Mouse (Mus musculus) hindbrain, embryonic 11.5 days (tissue): ENCODE data around the gene Zfp277. TPM values are rescaled to one million over a fixed set of nuclear protein-coding genes. Genes with fewer than 3 reads are reported as not detected.

Source experiments
- ATAC-seq: fragments of 200-750 bp; cut with Nextera tagmentation; 2 replicates; pipeline ENCODE4 v1.8.0; 2017; ENCODE audit warnings: mild to moderate bottlenecking, moderate TSS enrichment, moderate library complexity; ENCODE audit not compliant: low FRiP score
- DNase-seq: peaks from one replicate; pipeline ENCODE4 v3.0.0-alpha.2; 2015; ENCODE audit warnings: low spot score
- H3K27ac ChIP-seq: fragments of 300-500 bp; sonication (generic); 2 replicates; pipeline ENCODE4 v1.5.1; 2014; ENCODE audit warnings: mild to moderate bottlenecking, low read depth, low read length
- H3K27me3 ChIP-seq: fragments of 300-500 bp; sonication (generic); 2 replicates; pipeline ENCODE4 v1.6.1; 2014; ENCODE audit warnings: mild to moderate bottlenecking, low read length, moderate library complexity, mixed read lengths; ENCODE audit not compliant: control insufficient read depth, insufficient read depth
- H3K36me3 ChIP-seq: fragments of 300-500 bp; sonication (generic); 2 replicates; pipeline ENCODE4 v1.6.1; 2014; ENCODE audit warnings: mild to moderate bottlenecking, low read length, moderate library complexity, mixed read lengths; ENCODE audit not compliant: control insufficient read depth, insufficient read depth
- H3K4me1 ChIP-seq: fragments of 300-500 bp; sonication (generic); replicated peaks from 2 replicates; pipeline ENCODE4 v1.6.1; 2014; ENCODE audit warnings: low read length, mixed read lengths; ENCODE audit not compliant: control insufficient read depth, insufficient read depth
- H3K4me2 ChIP-seq: fragments of 300-500 bp; sonication (generic); replicated peaks from 2 replicates; pipeline ENCODE4 v1.6.1; 2014; ENCODE audit warnings: mild to moderate bottlenecking, low read depth, low read length
- H3K4me3 ChIP-seq: fragments of 300-500 bp; sonication (generic); 2 replicates; pipeline ENCODE4 v1.5.1; 2014; ENCODE audit warnings: low read depth, low read length
- H3K9ac ChIP-seq: fragments of 300-500 bp; sonication (generic); 2 replicates; pipeline ENCODE4 v1.6.1; 2014; ENCODE audit warnings: low read depth, low read length
- H3K9me3 ChIP-seq: fragments of 300-500 bp; sonication (generic); 2 replicates; pipeline ENCODE4 v1.6.1; 2016; ENCODE audit warnings: low read length; ENCODE audit not compliant: control insufficient read depth
- WGBS: fragments of 180-500 bp; shearing (Covaris S2); extraction: QIAGEN DNeasy Blood & Tissue Kit; methylation state at CpG from one replicate; pipeline ENCODE4 v1.1.7; 2014; 5-methylcytosine and 5-hydroxymethylcytosine counted together
- polyA plus RNA-seq: library from polyadenylated mRNA; unstranded; fragments of >200 nt; fragmentation: Nextera tagmentation; extraction: Ambion mirVana; gene quantifications from 2 replicates; pipeline ENCODE4 v1.2.1, GENCODE M21; 2014

Gene Zfp277
- polyA plus RNA-seq, 1 experiment from 2014 or later: 42.3 TPM

- Histone ChIP-seq H3K36me3 (no peaks in the 10 kb centered on the region), H3K27ac (no peak overlapping the region), H3K27me3 (no peaks in the 10 kb centered on the region), H3K9me3 (no peaks in the 10 kb centered on the region), H3K9ac (no peak overlapping the region), H3K4me3 (no peak overlapping the region), H3K4me2 (no peak overlapping the region), H3K4me1 (0 out of 2 replicates have a peak, but pooled peaks cover 2% of the 10 kb centered on the region)
- ATAC-seq (no peak), DNase-seq (no peak)
- WGBS: 84% methylated on average over 4 of the region's 4 CpGs
Measured at GRCm38 (mm10) chr12:40468235-40468634, 22.5 kb upstream of the Zfp277 start.

- H3K27ac ChIP-seq: no peak overlapping the region
- H3K27me3 ChIP-seq: no peaks in the 10 kb centered on the region
- no peaks in the 10 kb centered on the region for H3K36me3 ChIP-seq
- H3K4me2 ChIP-seq: no peak overlapping the region
- H3K9me3 ChIP-seq: no peaks in the 10 kb centered on the region
- H3K4me3 ChIP-seq: no peak overlapping the region
- ATAC-seq (peak; percentile 34; the same call in 1 of the 2 replicates), DNase-seq (no peak)
- H3K9ac ChIP-seq: no peak overlapping the region
- WGBS: 59% methylated on average over 6 of the region's 6 CpGs
- 0 out of 2 replicates have a peak, but pooled peaks cover 2% of the 10 kb centered on the region for H3K4me1 ChIP-seq
Measured at GRCm38 (mm10) chr12:40464282-40464681, 18.6 kb upstream of the Zfp277 start.

GRCm38 (mm10) chr12:40463828-40464227 is 18.1 kb upstream of the Zfp277 start:
- 67% methylated on average over 2 of the region's 2 CpGs for WGBS

GRCm38 (mm10) chr12:40462693-40463235 is 17.1 kb upstream of the Zfp277 start:
- H3K9me3 ChIP-seq: no peaks in the 10 kb centered on the region

More at GRCm38 (mm10) chr12:40463828-40464227, 18.1 kb upstream of the Zfp277 start:
- Histone ChIP-seq H3K4me1 (0 out of 2 replicates have a peak, but pooled peaks cover 2% of the 10 kb centered on the region), H3K36me3 (no peaks in the 10 kb centered on the region), H3K9me3 (no peaks in the 10 kb centered on the region), H3K27ac (no peak overlapping the region), H3K4me2 (no peak overlapping the region), H3K9ac (no peak overlapping the region), H3K4me3 (no peak overlapping the region), H3K27me3 (no peaks in the 10 kb centered on the region)
- no peak for ATAC-seq
- no peak for DNase-seq

GRCm38 (mm10) chr12:40459673-40460265 is 14.1 kb upstream of the Zfp277 start:
- Histone ChIP-seq H3K27me3 (no peaks in the 10 kb centered on the region), H3K27ac (no peak overlapping the region), H3K4me2 (no peak overlapping the region), H3K9ac (no peak overlapping the region), H3K4me1 (0 out of 2 replicates have a peak, but pooled peaks cover 2% of the 10 kb centered on the region), H3K4me3 (no peak overlapping the region), H3K36me3 (no peaks in the 10 kb centered on the region), H3K9me3 (no peaks in the 10 kb centered on the region)
- WGBS: 81% methylated on average over 6 of the region's 6 CpGs
- ATAC-seq (no peak), DNase-seq (no peak)

More at GRCm38 (mm10) chr12:40462693-40463235, 17.1 kb upstream of the Zfp277 start:
- DNase-seq (no peak), ATAC-seq (no peak)
- Histone ChIP-seq H3K27me3 (no peaks in the 10 kb centered on the region), H3K4me1 (0 out of 2 replicates have a peak, but pooled peaks cover 2% of the 10 kb centered on the region), H3K4me3 (no peak overlapping the region), H3K4me2 (no peak overlapping the region), H3K9ac (no peak overlapping the region), H3K27ac (no peak overlapping the region), H3K36me3 (no peaks in the 10 kb centered on the region)
- 48% methylated on average over 7 of the region's 7 CpGs for WGBS

- H3K36me3 ChIP-seq: no peaks in the 10 kb centered on the region
- ATAC-seq: no peak
Measured at GRCm38 (mm10) chr12:40458977-40459376, 13.3 kb upstream of the Zfp277 start.

GRCm38 (mm10) chr12:40456517-40456916 is 10.8 kb upstream of the Zfp277 start:
- Histone ChIP-seq H3K9ac (no peak overlapping the region), H3K27me3 (no peaks in the 10 kb centered on the region), H3K4me3 (no peak overlapping the region), H3K4me2 (no peak overlapping the region), H3K9me3 (no peaks in the 10 kb centered on the region), H3K27ac (no peak overlapping the region), H3K4me1 (no peaks in the 10 kb centered on the region), H3K36me3 (no peaks in the 10 kb centered on the region)
- 86% methylated on average over 2 of the region's 2 CpGs for WGBS
- no peak for ATAC-seq
- DNase-seq: no peak

More at GRCm38 (mm10) chr12:40458977-40459376, 13.3 kb upstream of the Zfp277 start:
- 77% methylated on average over 3 of the region's 3 CpGs for WGBS
- Histone ChIP-seq H3K4me1 (no peaks in the 10 kb centered on the region), H3K4me3 (no peak overlapping the region), H3K27me3 (no peaks in the 10 kb centered on the region), H3K9me3 (no peaks in the 10 kb centered on the region), H3K9ac (no peak overlapping the region), H3K27ac (no peak overlapping the region), H3K4me2 (no peak overlapping the region)
- DNase-seq: no peak

- Histone ChIP-seq H3K27me3 (no peaks in the 10 kb centered on the region), H3K36me3 (no peaks in the 10 kb centered on the region), H3K27ac (no peak overlapping the region), H3K4me3 (no peak overlapping the region), H3K9me3 (no peaks in the 10 kb centered on the region), H3K4me2 (no peak overlapping the region), H3K4me1 (no peaks in the 10 kb centered on the region), H3K9ac (no peak overlapping the region)
- ATAC-seq: no peak
- DNase-seq: no peak
- 71% methylated on average over 9 of the region's 9 CpGs for WGBS
Measured at GRCm38 (mm10) chr12:40449119-40449795, 3.6 kb upstream of the Zfp277 start.
